Mouse (Mus musculus) CH12.LX (cell line): ENCODE measurements at regions not wholly inside any gene's neighbourhood (a gene's known extent, or its start where the extent isn't known, plus 50 kb on each side); places are given as distances from the start of the nearest gene placed in this dataset.

Experiments used
- CTCF ChIP-seq, 2 experiments: IDR thresholded peaks in 1 of 2; conservative IDR thresholded peaks in 1 of 2; 2 replicates each; pipeline ENCODE4 v1.5.1; 2011 to 2012; ENCODE audit warnings: low read depth in 2 of 2, low read length in 2 of 2, improper control_type of control experiment in 1 of 2, inconsistent platforms in 1 of 2, mild to moderate bottlenecking in 1 of 2, moderate library complexity in 1 of 2
- ELF1 ChIP-seq: IDR thresholded peaks from 2 replicates; pipeline ENCODE4 v1.6.1; 2014; ENCODE audit warnings: low read depth, mild to moderate bottlenecking, inconsistent platforms, low read length, improper control_type of control experiment
- EP300 ChIP-seq: IDR thresholded peaks from 2 replicates; pipeline ENCODE4 v1.6.1; 2011; ENCODE audit warnings: low read length, improper control_type of control experiment
- JUN ChIP-seq: IDR thresholded peaks from 2 replicates; pipeline ENCODE4 v1.6.1; 2011; ENCODE audit warnings: low read depth, mild to moderate bottlenecking, low read length, improper control_type of control experiment, moderate library complexity; ENCODE audit not compliant: insufficient read depth
- MAX ChIP-seq: IDR thresholded peaks from 2 replicates; pipeline ENCODE4 v1.6.1; 2011; ENCODE audit warnings: low read length, improper control_type of control experiment
- POLR2A ChIP-seq: IDR thresholded peaks from 2 replicates; pipeline ENCODE4 v1.6.1; 2011; ENCODE audit warnings: low read depth, mild to moderate bottlenecking, improper control_type of control experiment, low read length
- POLR2AphosphoS2 ChIP-seq: IDR thresholded peaks from 2 replicates; pipeline ENCODE4 v1.6.1; 2011; ENCODE audit warnings: low read depth, low read length, improper control_type of control experiment
- USF1 ChIP-seq: IDR thresholded peaks from 2 replicates; pipeline ENCODE4 v1.6.1; 2014; ENCODE audit warnings: low read depth, mild to moderate bottlenecking, inconsistent platforms, low read length, improper control_type of control experiment
- ZKSCAN1 ChIP-seq: IDR thresholded peaks from 2 replicates; pipeline ENCODE4 v1.6.1; 2012; ENCODE audit warnings: low read depth, inconsistent platforms, low read length, improper control_type of control experiment, borderline replicate concordance

- TF ChIP-seq CTCF (conservative IDR thresholded peaks at IDR 0.05 in 1 of 2, IDR thresholded peaks at IDR 0.05 in 1 of 2; ENCODE audit: low read depth in 2 of 2, low read length in 2 of 2) (no peak), ELF1 (no peak), USF1 (no peak), MAX (no peak), JUN (no peak), ZKSCAN1 (no peak), POLR2A (no peak), EP300 (no peak), POLR2AphosphoS2 (no peak)
These were observed 195.7 kb upstream of the Zfp618 start for GRCm38 (mm10) chr4:62769469-62770234.
